Comparison of ENCODE assay signal across 8 mouse cellular contexts in genomic region chr12:116077855-116078366, GRCm38 (mm10). TPM values are rescaled to one million over a fixed set of nuclear protein-coding genes. Genes with fewer than 3 reads are reported as not detected.
DNase-seq lines count a peak whose midpoint lies in the region; ATAC-seq and TF ChIP-seq lines count a peak whose summit lies in the region.

No protein-coding gene starts in this region.

- DNase-seq in liver, adult 2 months (ENCODE audit: extremely low read depth, low read depth, low spot score): no peak
- DNase-seq in liver: no peak
- no peak for DNase-seq in thymus, postnatal 4 days
- DNase-seq in layer of hippocampus, postnatal 10 days (ENCODE audit: low spot score in 2 of 2): no peak

- no peak for TF ChIP-seq POLR2A in liver, adult 2 months (IDR thresholded peaks at IDR 0.05; ENCODE audit: extremely low read depth, insufficient read depth, low read length)
- no peak for TF ChIP-seq POLR2A in embryonic fibroblast, embryonic 13.5 days (IDR thresholded peaks at IDR 0.05; ENCODE audit: low read depth, low read length)

- H3K4me2 ChIP-seq in limb, embryonic 12.5 days: peak overlapping the region; percentile 86

- peaks cover 8% of the 10 kb centered on the region for H3K27me3 ChIP-seq in liver, adult 2 months (ENCODE audit: control insufficient read depth, insufficient read depth, low read length)
- peaks cover 31% of the 10 kb centered on the region for H3K27me3 ChIP-seq in limb, embryonic 12.5 days

- WGBS in liver, adult 2 months: 1% methylated on average over 24 of the region's 24 CpGs
- whole genome bisulfite sequencing in limb, embryonic 12.5 days: under 1% methylated on average over 24 of the region's 24 CpGs

- H3K9me3 ChIP-seq in limb, embryonic 12.5 days: no peaks in the 10 kb centered on the region

- H3K4me3 ChIP-seq in liver, adult 2 months (ENCODE audit: insufficient read depth, low read depth, low read length): peak overlapping the region; percentile 50; the same call in 1 of the 2 replicates
- peak overlapping the region; percentile 36 for H3K4me3 ChIP-seq in embryonic fibroblast, embryonic 13.5 days (ENCODE audit: insufficient read depth, low read length)
- peak overlapping the region; percentile 57 for H3K4me3 ChIP-seq in limb, embryonic 12.5 days (replicated peaks)

- no peaks in the 10 kb centered on the region for H3K79me2 ChIP-seq in liver, adult 2 months (ENCODE audit: control insufficient read depth, insufficient read depth, low read length)

- no peak overlapping the region for H3K9ac ChIP-seq in liver, adult 2 months (ENCODE audit: low read depth, low read length)
- peak overlapping the region; percentile 78 for H3K9ac ChIP-seq in limb, embryonic 12.5 days (replicated peaks)

- no peak overlapping the region for H3K27ac ChIP-seq in liver, adult 2 months (replicated peaks; ENCODE audit: insufficient read depth, low read depth, low read length)
- no peak overlapping the region for H3K27ac ChIP-seq in embryonic fibroblast, embryonic 13.5 days (ENCODE audit: insufficient read depth, low read length)
- H3K27ac ChIP-seq in limb, embryonic 12.5 days: no peak overlapping the region

- TF ChIP-seq CTCF in liver, adult 2 months (IDR thresholded peaks at IDR 0.05; ENCODE audit: low read depth, low read length): no peak
- TF ChIP-seq CTCF in embryonic fibroblast, embryonic 13.5 days (IDR thresholded peaks at IDR 0.05; ENCODE audit: borderline replicate concordance, insufficient read depth, low read length): no peak

- no peaks in the 10 kb centered on the region for H3K36me3 ChIP-seq in liver, adult 2 months (ENCODE audit: control insufficient read depth, insufficient read depth, low read length)
- H3K36me3 ChIP-seq in limb, embryonic 12.5 days: no peaks in the 10 kb centered on the region

- H3K4me1 ChIP-seq in liver, adult 2 months (ENCODE audit: control insufficient read depth, insufficient read depth, low read length): no peaks in the 10 kb centered on the region
- no peaks in the 10 kb centered on the region for H3K4me1 ChIP-seq in embryonic fibroblast, embryonic 13.5 days (ENCODE audit: control insufficient read depth, insufficient read depth, low read length)
- no peaks in the 10 kb centered on the region for H3K4me1 ChIP-seq in limb, embryonic 12.5 days (replicated peaks)

- ATAC-seq in limb, embryonic 12.5 days (ENCODE audit: insufficient number of reproducible peaks, insufficient read depth, low FRiP score, low TSS enrichment, low read depth): peak; percentile 48
- ATAC-seq in neutrophil, adult 5-6 weeks (ENCODE audit: extremely low read depth, insufficient number of reproducible peaks, low FRiP score, poor library complexity, severe bottlenecking): 0 out of 2 replicates have a peak, but pooled peaks have one; percentile 10
- no peak for ATAC-seq in inflammation-experienced regulatory T-cells, adult 6 months

RNA-seq across cellular contexts. Expression of gene Vipr2, which starts 0.4 kb away (rescaled TPM):
- 0.07 and 0.18 TPM in 2 replicates for total RNA-seq in liver, adult 2 months (2014; rRNA removed)
- not detected in 2 replicates for polyA plus RNA-seq in liver, adult 2 months (2012; rRNA removed)
- 0.43 and 0.51 TPM in 2 replicates for polyA plus RNA-seq in embryonic fibroblast, embryonic 13.5 days (2011; ENCODE audit: insufficient read length, low read depth, missing spikeins)
- polyA plus RNA-seq in limb, embryonic 12.5 days (2016; fragmentation: Nextera tagmentation; extraction: Ambion mirVana): 1.8 and 2.2 TPM in 2 replicates
- not detected in 2 replicates for total RNA-seq in neutrophil, adult 5-6 weeks (2017)
- polyA plus RNA-seq in inflammation-experienced regulatory T-cells, adult 6 months (2017; shearing (Covaris generic)): 1 to 10 TPM in 2 of 3 experiments, under 1 TPM in 1; 0.41 to 3.5 (median 2.1) TPM
- total RNA-seq in layer of hippocampus, postnatal 10 days (2021): 1 to 10 TPM; 1.4 to 1.9 TPM

RNA-seq across cellular contexts. Expression of gene Zfp386, which starts 30.4 kb away (rescaled TPM):
- 11.1 and 15.3 TPM in 2 replicates for total RNA-seq in liver, adult 2 months (2014; rRNA removed)
- polyA plus RNA-seq in liver, adult 2 months (2012; rRNA removed): 2.5 and 2.7 TPM in 2 replicates
- 30.1 and 39.4 TPM in 2 replicates for polyA plus RNA-seq in embryonic fibroblast, embryonic 13.5 days (2011; ENCODE audit: insufficient read length, low read depth, missing spikeins)
- 59.2 and 60.9 TPM in 2 replicates for polyA plus RNA-seq in limb, embryonic 12.5 days (2016; fragmentation: Nextera tagmentation; extraction: Ambion mirVana)
- 32.3 and 34.8 TPM in 2 replicates for total RNA-seq in neutrophil, adult 5-6 weeks (2017)
- 10 to 100 TPM; 45.2 to 60.0 (median 50.7) TPM for polyA plus RNA-seq in inflammation-experienced regulatory T-cells, adult 6 months (2017; shearing (Covaris generic))
- 10 to 100 TPM; 44.5 to 45.4 TPM for total RNA-seq in layer of hippocampus, postnatal 10 days (2021)
